Mouse (Mus musculus) forebrain, postnatal 0 days (tissue): ENCODE results near the gene Mapkapk5. TPM values are rescaled to one million over a fixed set of nuclear protein-coding genes. Genes with fewer than 3 reads are reported as not detected.

Source experiments
- ATAC-seq: fragments of 200-750 bp; cut with Nextera tagmentation; 2 replicates; pipeline ENCODE4 v1.8.0; 2017; ENCODE audit warnings: mild to moderate bottlenecking, moderate library complexity
- DNase-seq: peaks from one replicate; pipeline ENCODE4 v3.0.0-alpha.2; 2015
- H3K27ac ChIP-seq: fragments of 300-500 bp; sonication (generic); 2 replicates; pipeline ENCODE4 v1.5.1; 2014; ENCODE audit warnings: low read depth, mild to moderate bottlenecking, antibody characterized with exemption, low read length, moderate library complexity, mixed read lengths
- H3K27me3 ChIP-seq: fragments of 300-500 bp; sonication (generic); 2 replicates; pipeline ENCODE4 v1.6.1; 2014; ENCODE audit warnings: mild to moderate bottlenecking, low read length, mixed read lengths; ENCODE audit not compliant: insufficient read depth
- H3K36me3 ChIP-seq: fragments of 300-500 bp; sonication (generic); 2 replicates; pipeline ENCODE4 v1.6.1; 2014; ENCODE audit warnings: mild to moderate bottlenecking, moderate library complexity; ENCODE audit not compliant: insufficient read depth
- H3K4me1 ChIP-seq: fragments of 300-500 bp; sonication (generic); 2 replicates; pipeline ENCODE4 v1.6.1; 2014; ENCODE audit warnings: antibody characterized with exemption; ENCODE audit not compliant: insufficient read depth
- H3K4me2 ChIP-seq: fragments of 300-500 bp; sonication (generic); 2 replicates; pipeline ENCODE4 v1.6.1; 2014; ENCODE audit warnings: low read depth, mild to moderate bottlenecking, moderate library complexity
- H3K4me3 ChIP-seq: fragments of 300-500 bp; sonication (generic); 2 replicates; pipeline ENCODE4 v1.5.1; 2014; ENCODE audit warnings: low read depth, low read length, mixed read lengths
- H3K9ac ChIP-seq: fragments of 300-500 bp; sonication (generic); 2 replicates; pipeline ENCODE4 v1.6.1; 2014; ENCODE audit warnings: mild to moderate bottlenecking
- H3K9me3 ChIP-seq: fragments of 300-500 bp; sonication (generic); 2 replicates; pipeline ENCODE4 v1.6.1; 2016; ENCODE audit warnings: low read length
- CTCF ChIP-seq: sonication (generic); IDR thresholded peaks from 2 replicates; pipeline ENCODE4 v1.5.1; 2016; ENCODE audit warnings: antibody characterized with exemption, control low read depth, low read depth
- WGBS: fragments of 180-500 bp; shearing (Covaris S2); extraction: QIAGEN DNeasy Blood & Tissue Kit; methylation state at CpG from one replicate; pipeline ENCODE4 v1.1.7; 2014; 5-methylcytosine and 5-hydroxymethylcytosine counted together
- polyA plus RNA-seq: library from polyadenylated mRNA; unstranded; fragments of >200 nt; fragmentation: Nextera tagmentation; extraction: Ambion mirVana; gene quantifications from 2 replicates; pipeline ENCODE4 v1.2.1, GENCODE M21; 2015
- total RNA-seq: library from RNA; depleted of rRNA; stranded (reverse); fragments of >200 nt; gene quantifications from 2 replicates; pipeline ENCODE4 v1.2.3, GENCODE M21; 2014

Mapkapk5 gene
- total and polyA plus RNA-seq, 2 experiments from 2014 or later, result 50.1 to 83.1 TPM

- Histone ChIP-seq H3K9ac (no peak overlapping the region), H3K27me3 (no peaks in the 10 kb centered on the region), H3K27ac (no peak overlapping the region), H3K4me1 (no peaks in the 10 kb centered on the region), H3K9me3 (no peaks in the 10 kb centered on the region), H3K4me3 (no peak overlapping the region), H3K4me2 (no peak overlapping the region), H3K36me3 (0 out of 2 replicates have a peak, but pooled peaks cover 3% of the 10 kb centered on the region)
- 93% methylated on average over 3 of the region's 3 CpGs for WGBS
- DNase-seq (no peak), ATAC-seq (no peak)
- TF ChIP-seq CTCF, result no peak
Measured at GRCm38 (mm10) chr5:121562436-121562835, 16.7 kb upstream of the Mapkapk5 start.

- Histone ChIP-seq H3K4me1 (peaks cover 4% of the 10 kb centered on the region), H3K9ac (no peak overlapping the region), H3K27ac (no peak overlapping the region), H3K27me3 (no peaks in the 10 kb centered on the region), H3K36me3 (no peaks in the 10 kb centered on the region), H3K4me3 (no peak overlapping the region), H3K4me2 (no peak overlapping the region), H3K9me3 (no peaks in the 10 kb centered on the region)
- 86% methylated on average over 7 of the region's 7 CpGs for WGBS
- DNase-seq (no peak), ATAC-seq (no peak)
- no peak for TF ChIP-seq CTCF
Measured at GRCm38 (mm10) chr5:121549196-121549595, 3.5 kb upstream of the Mapkapk5 start.

- no peak for TF ChIP-seq CTCF
- Histone ChIP-seq H3K4me1 (peaks cover 10% of the 10 kb centered on the region), H3K9me3 (no peaks in the 10 kb centered on the region), H3K27me3 (no peaks in the 10 kb centered on the region), H3K9ac (no peak overlapping the region), H3K4me3 (no peak overlapping the region), H3K36me3 (no peaks in the 10 kb centered on the region), H3K4me2 (no peak overlapping the region), H3K27ac (no peak overlapping the region)
- no peak for DNase-seq
- no peak for ATAC-seq
- WGBS, result 97% methylated on average over 3 of the region's 3 CpGs
Measured at GRCm38 (mm10) chr5:121547084-121547483, 1.4 kb upstream of the Mapkapk5 start.

DNA sequence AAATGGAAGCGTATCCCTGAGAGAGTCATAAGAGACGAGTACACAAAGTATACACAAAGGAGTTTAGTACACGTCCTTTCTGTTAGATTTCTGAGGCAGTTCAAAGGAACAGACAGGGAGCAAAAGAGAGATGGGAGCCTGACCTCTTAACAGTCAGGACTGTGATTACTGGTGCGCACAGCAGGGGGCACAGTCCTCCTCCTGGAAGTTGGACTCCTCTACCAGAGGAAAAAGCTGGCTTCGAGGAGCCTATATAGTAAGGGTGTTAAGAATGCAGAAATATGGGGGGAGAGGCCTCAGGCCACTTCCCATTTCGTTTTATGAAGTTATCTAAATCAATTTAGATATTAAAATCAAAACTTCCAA lies 808 bp upstream of the Mapkapk5 start:
- peak overlapping the region; percentile 99 for H3K27ac ChIP-seq
- H3K36me3 ChIP-seq, result no peaks in the 10 kb centered on the region
- peaks cover 10% of the 10 kb centered on the region for H3K4me1 ChIP-seq
- peak overlapping the region; percentile 57 for H3K4me2 ChIP-seq
- ATAC-seq, result no peak
- H3K27me3 ChIP-seq, result no peaks in the 10 kb centered on the region
- TF ChIP-seq CTCF, result peak; percentile 60
- H3K4me3 ChIP-seq, result peak overlapping the region; percentile 98
- H3K9ac ChIP-seq, result peak overlapping the region; percentile 97
- H3K9me3 ChIP-seq, result no peaks in the 10 kb centered on the region
- peak; percentile 44 for DNase-seq
- WGBS, result 33% methylated on average over 6 of the region's 6 CpGs

DNA sequence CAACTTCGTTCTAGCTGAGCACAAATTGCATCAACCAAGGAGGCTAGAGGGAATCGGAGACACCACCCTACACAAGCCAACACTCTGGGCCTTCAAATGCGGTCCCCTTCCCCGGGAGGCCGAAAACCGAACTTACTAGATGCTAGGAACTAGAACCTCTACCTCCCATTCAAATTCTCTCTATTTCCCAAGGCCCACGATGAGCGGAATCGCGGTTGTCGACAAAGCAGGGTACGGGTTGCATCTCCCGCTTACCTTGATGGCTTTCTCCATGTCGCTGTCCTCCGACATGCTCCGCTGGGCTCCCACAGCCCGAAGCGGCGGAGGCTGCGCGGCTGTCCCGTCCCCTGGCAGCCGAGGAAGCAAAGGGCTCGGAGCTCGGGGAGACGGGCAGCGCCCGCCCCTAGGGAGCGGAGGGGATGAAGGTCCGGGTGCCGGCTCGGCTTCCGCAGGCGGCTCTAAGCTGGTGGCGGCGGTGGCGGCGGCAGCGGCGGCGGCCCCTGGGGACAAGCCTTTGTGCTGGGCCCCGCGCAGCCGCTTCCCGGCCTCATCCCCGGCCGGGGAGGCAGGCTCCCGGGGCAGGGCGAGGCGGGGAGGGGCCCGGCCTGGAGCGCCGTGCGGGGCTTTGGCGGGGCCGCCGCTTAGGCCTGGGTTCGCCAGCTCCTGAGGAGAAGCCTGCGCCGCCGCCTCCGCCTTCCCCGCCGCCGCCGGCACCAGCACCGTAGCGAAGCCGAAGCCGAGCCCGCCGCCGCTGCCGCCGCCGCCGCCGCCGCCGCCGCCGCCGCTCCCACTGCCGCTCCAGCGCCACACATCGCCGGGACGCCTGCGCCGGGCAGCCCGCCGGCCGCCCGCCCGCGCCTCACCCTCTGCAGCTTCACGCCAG lies 554 bp downstream of the Mapkapk5 start, which contains the start of the genes Adam1a and Gm42878:
Gene Adam1a (minus strand): TSS at position 573 of the 883 bp plus-strand sequence.
Gene Gm42878 (minus strand): TSS at position 573 of the 883 bp plus-strand sequence.
- 3% methylated on average over 78 of the region's 97 CpGs for WGBS
- Histone ChIP-seq H3K4me3 (peak within 1 kb of the TSS; percentile 98), H3K9ac (peak within 1 kb of the TSS; percentile 97), H3K27ac (peak within 1 kb of the TSS; percentile 99), H3K36me3 (no peaks in the 10 kb centered on the region), H3K4me2 (peak within 1 kb of the TSS; percentile 90), H3K9me3 (no peaks in the 10 kb centered on the region), H3K27me3 (no peaks in the 10 kb centered on the region), H3K4me1 (peaks cover 10% of the 10 kb centered on the region)
- TF ChIP-seq CTCF, result no peak
- DNase-seq, result peak; percentile 14
- peak; percentile 73 for ATAC-seq

- no peak overlapping the region; the same call in 1 of the 2 replicates for H3K4me2 ChIP-seq
- no peak for ATAC-seq
Measured at GRCm38 (mm10) chr5:121543370-121543769, 2.3 kb downstream of the Mapkapk5 start.

DNA sequence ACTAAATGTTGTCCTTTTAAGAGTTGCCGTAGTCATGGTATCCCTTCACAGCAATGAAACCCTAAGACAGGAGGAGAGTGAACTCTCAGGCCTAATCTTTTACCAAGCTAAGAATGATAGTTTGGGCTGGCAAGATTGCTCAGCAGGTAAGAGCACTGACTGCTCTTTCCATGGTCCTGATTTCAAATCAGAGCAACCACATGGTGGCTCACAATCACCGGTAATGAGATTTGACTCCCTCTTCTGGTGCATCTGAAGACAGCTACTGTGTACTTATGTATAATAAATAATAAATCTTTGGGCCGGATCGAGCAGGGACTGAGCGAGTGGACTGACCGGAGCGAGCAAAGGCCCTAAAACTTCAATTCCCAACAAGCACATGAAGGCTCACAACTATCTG lies 4.5 kb downstream of the Mapkapk5 start:
- H3K36me3 ChIP-seq, result peaks cover 18% of the 10 kb centered on the region
- no peak for ATAC-seq
- H3K27ac ChIP-seq, result no peak overlapping the region
- H3K9me3 ChIP-seq, result no peaks in the 10 kb centered on the region
- no peaks in the 10 kb centered on the region for H3K27me3 ChIP-seq
- H3K4me2 ChIP-seq, result no peak overlapping the region
- TF ChIP-seq CTCF, result peak; percentile 53
- H3K4me1 ChIP-seq, result peaks cover 10% of the 10 kb centered on the region
- no peak for DNase-seq
- no peak overlapping the region for H3K4me3 ChIP-seq
- WGBS, result 85% methylated on average over 7 of the region's 7 CpGs
- no peak overlapping the region for H3K9ac ChIP-seq

More at GRCm38 (mm10) chr5:121543370-121543769, 2.3 kb downstream of the Mapkapk5 start:
- no peaks in the 10 kb centered on the region for H3K27me3 ChIP-seq
- H3K27ac ChIP-seq, result no peak overlapping the region
- no peak for TF ChIP-seq CTCF
- no peak overlapping the region for H3K9ac ChIP-seq
- H3K36me3 ChIP-seq, result peaks cover 5% of the 10 kb centered on the region; the same call in 1 of the 2 replicates
- H3K4me1 ChIP-seq, result peaks cover 10% of the 10 kb centered on the region
- H3K9me3 ChIP-seq, result no peaks in the 10 kb centered on the region
- H3K4me3 ChIP-seq, result no peak overlapping the region
- WGBS, result 72% methylated on average over 3 of the region's 3 CpGs
- DNase-seq, result no peak
